Mouse (Mus musculus) bone marrow macrophage, adult 2 months (primary cell): ENCODE results near the gene 1810046K07Rik.

Source experiments
- CTCF ChIP-seq: IDR thresholded peaks from 2 replicates; pipeline ENCODE4 v1.5.1; 2012; ENCODE audit warnings: low read depth, mild to moderate bottlenecking, low read length, moderate library complexity
- POLR2A ChIP-seq: IDR thresholded peaks from 2 replicates; pipeline ENCODE4 v1.6.1; 2012; ENCODE audit warnings: mild to moderate bottlenecking, low read depth, low read length, borderline replicate concordance

DNA sequence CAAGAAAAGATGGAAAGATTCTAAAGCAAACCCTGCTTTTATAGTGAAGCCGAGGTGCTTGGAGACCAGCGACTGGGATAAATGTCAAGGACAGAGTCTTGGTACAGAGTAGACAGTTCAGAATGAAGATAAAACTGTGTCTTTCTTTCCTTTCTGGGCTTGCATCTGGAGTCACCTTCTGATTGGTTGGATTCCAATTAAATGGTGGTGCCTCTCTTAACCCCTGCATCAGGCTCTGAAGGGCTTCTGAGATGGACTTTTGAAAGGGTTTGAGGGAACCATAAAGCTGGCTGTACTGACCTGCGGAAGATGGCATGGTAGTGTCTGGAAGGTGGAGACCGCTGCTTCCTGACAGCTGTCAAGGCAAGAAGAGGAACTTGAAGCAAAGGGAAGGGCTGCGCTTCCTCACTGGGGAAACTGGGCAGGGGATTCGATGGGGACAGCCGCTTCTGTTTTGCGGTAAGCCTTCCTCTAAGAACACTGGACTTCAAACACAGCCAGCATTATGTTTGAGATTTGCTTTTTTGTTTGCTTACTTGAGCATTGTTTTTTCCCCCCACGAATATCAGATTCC lies 55.0 kb downstream of the 1810046K07Rik start:
- no peak for TF ChIP-seq CTCF
- no peak for TF ChIP-seq POLR2A
